Mouse (Mus musculus) neural tube, embryonic 11.5 days (tissue): Measurements from ENCODE around the gene Dnpep. TPM values are rescaled to one million over a fixed set of nuclear protein-coding genes. Genes with fewer than 3 reads are reported as not detected.

Source experiments
- ATAC-seq: fragments of 200-750 bp; cut with Nextera tagmentation; 2 replicates; pipeline ENCODE4 v1.8.0; 2017; ENCODE audit warnings: moderate number of reproducible peaks, mild to moderate bottlenecking, moderate TSS enrichment, moderate library complexity; ENCODE audit not compliant: insufficient read depth, low FRiP score, low TSS enrichment
- DNase-seq: peaks from one replicate; pipeline ENCODE4 v3.0.0-alpha.2; 2015; ENCODE audit warnings: low spot score
- H3K27ac ChIP-seq: fragments of 300-500 bp; sonication (generic); 2 replicates; pipeline ENCODE4 v1.5.1; 2014; ENCODE audit warnings: low read depth, mild to moderate bottlenecking, low read length
- H3K27me3 ChIP-seq: fragments of 300-500 bp; sonication (generic); 2 replicates; pipeline ENCODE4 v1.6.1; 2014; ENCODE audit warnings: mild to moderate bottlenecking, low read length, mixed read lengths; ENCODE audit not compliant: control insufficient read depth, insufficient read depth
- H3K36me3 ChIP-seq: fragments of 300-500 bp; sonication (generic); 2 replicates; pipeline ENCODE4 v1.6.1; 2014; ENCODE audit warnings: mild to moderate bottlenecking, low read length, moderate library complexity, mixed read lengths; ENCODE audit not compliant: control insufficient read depth, insufficient read depth
- H3K4me1 ChIP-seq: fragments of 300-500 bp; sonication (generic); 2 replicates; pipeline ENCODE4 v1.6.1; 2014; ENCODE audit warnings: low read length, mixed read lengths; ENCODE audit not compliant: control insufficient read depth, insufficient read depth
- H3K4me2 ChIP-seq: fragments of 300-500 bp; sonication (generic); 2 replicates; pipeline ENCODE4 v1.6.1; 2014; ENCODE audit warnings: low read depth, mild to moderate bottlenecking, moderate library complexity
- H3K4me3 ChIP-seq: fragments of 300-500 bp; sonication (generic); 2 replicates; pipeline ENCODE4 v1.5.1; 2014; ENCODE audit warnings: low read depth, low read length
- H3K9ac ChIP-seq: fragments of 300-500 bp; sonication (generic); 2 replicates; pipeline ENCODE4 v1.6.1; 2014; ENCODE audit warnings: mild to moderate bottlenecking, low read length
- H3K9me3 ChIP-seq: fragments of 300-500 bp; sonication (generic); 2 replicates; pipeline ENCODE4 v1.6.1; 2016; ENCODE audit warnings: low read length; ENCODE audit not compliant: control insufficient read depth
- WGBS: fragments of 180-500 bp; shearing (Covaris S2); extraction: QIAGEN DNeasy Blood & Tissue Kit; methylation state at CpG from one replicate; pipeline ENCODE4 v1.1.7; 2014; 5-methylcytosine and 5-hydroxymethylcytosine counted together
- polyA plus RNA-seq: library from polyadenylated mRNA; unstranded; fragments of >200 nt; fragmentation: Nextera tagmentation; extraction: Ambion mirVana; gene quantifications from 2 replicates; pipeline ENCODE4 v1.2.1, GENCODE M21; 2014

Gene Dnpep
- polyA plus RNA-seq, result 180 and 182 TPM in 2 replicates

DNA sequence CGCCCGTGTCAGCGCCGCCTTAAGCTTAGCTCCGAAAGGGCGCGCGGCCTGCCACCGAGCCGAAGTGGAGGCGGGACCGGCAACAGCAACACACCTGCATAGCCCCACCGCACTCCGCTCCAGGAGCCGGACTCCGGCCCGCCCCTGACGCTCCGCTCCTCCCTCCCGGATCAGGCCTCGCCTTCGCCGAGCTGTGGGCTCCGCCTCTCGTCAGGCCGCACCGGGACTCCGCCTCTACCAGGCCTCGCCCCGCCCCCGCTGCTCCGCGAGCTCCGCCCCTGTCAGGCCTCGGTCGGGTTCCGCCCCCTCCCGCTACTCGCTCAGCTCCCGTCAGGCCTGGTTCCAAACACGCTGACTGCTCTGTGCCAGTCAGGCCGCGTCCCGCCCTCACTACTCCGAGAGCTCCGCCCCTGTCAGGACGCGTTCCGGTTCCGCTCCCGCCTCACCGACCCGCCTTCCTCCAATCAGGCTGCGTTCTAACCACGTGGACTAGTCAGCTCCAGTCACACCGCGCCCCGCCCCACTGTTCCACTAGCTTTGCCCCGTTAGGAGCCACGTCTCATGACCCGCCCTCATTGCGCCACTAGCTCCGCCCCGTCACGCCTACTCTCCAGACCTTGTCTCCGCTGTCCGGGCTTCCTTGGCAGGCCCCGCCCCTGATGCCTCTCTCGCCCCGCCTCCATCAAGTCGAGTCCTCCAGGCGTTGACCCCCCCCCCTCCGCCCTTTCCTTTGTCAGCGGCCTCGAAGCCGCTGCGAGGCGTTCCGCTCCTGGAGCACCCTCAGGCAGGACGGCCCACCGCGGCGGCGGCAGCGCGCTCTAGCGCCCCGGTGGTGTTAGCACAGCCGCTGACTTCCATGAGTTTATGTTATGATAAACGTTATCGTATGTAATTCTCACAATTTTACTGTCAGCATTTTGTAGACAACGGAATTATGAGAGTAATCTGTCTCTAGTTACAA lies at the start of gene Dnpep:
Gene Dnpep (minus strand): TSS at position 750 of the 961 bp plus-strand sequence.
- H3K9me3 ChIP-seq, result no peaks in the 10 kb centered on the region
- peak within 1 kb of the TSS; percentile 83 for H3K4me2 ChIP-seq
- peaks cover 4% of the 10 kb centered on the region; the same call in 1 of the 2 replicates for H3K36me3 ChIP-seq
- H3K4me1 ChIP-seq, result no peaks in the 10 kb centered on the region
- WGBS, result under 1% methylated on average over 79 of the region's 92 CpGs
- H3K9ac ChIP-seq, result peak within 1 kb of the TSS; percentile 69
- H3K27ac ChIP-seq, result peak within 1 kb of the TSS; percentile 90
- H3K4me3 ChIP-seq, result peak within 1 kb of the TSS; percentile 68
- peak; percentile 99 for ATAC-seq
- no peaks in the 10 kb centered on the region for H3K27me3 ChIP-seq
- DNase-seq, result peak; percentile 100

DNA sequence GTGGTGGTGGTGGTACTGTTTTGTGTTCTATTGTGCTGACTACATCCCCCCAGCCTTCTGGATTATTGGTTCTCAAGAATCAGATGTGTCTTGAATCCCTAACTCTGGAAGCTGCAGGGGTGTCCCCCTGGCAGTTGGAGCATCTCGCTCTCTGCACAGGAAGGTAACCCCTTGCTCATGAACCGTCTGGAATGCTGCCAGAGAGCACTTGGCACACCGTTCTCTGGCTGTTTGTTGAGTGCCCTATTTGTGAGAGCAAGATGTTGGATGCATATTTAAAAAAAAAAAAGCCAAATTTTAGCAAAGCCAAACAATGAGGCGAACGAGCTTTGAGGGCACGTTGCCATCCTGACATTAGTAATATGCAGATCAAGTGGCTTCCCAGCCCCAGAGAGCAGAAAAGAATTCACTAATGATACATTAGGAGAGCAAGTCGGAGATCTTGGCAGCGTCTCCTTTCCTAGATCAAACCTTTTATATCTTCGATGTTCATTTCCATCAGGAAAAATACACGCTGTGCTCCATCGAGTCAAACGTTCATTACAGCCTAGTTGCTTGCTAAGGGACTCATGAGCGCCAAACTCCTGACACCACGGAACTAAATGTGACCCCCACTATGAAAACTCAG lies 47.8 kb upstream of the Dnpep start:
- DNase-seq, result no peak

DNA sequence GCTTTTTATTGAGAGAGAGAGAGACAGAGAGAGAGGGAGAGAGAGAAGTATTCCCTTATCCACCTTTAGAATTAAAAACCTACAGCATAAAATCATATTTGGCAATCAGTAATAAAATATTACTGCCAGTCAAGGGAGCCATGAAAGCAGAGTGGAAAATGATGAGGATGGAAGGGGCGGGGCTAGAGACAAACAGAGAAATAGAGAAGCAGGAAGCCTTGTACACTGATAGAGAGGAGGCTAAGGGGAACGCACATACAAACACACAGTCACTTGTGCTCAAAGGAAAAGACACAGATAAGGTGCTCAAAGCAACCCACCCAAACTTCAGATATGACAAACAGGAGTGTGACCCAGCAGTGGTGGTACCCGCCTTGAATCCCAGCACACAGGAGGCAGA lies 46.1 kb upstream of the Dnpep start:
- Histone ChIP-seq H3K9ac (no peak overlapping the region), H3K4me1 (no peaks in the 10 kb centered on the region), H3K4me3 (no peak overlapping the region), H3K27me3 (peaks cover 27% of the 10 kb centered on the region), H3K27ac (no peak overlapping the region), H3K36me3 (no peaks in the 10 kb centered on the region), H3K9me3 (no peaks in the 10 kb centered on the region), H3K4me2 (no peak overlapping the region)
- ATAC-seq (no peak), DNase-seq (no peak)
- 94% methylated on average over 3 of the region's 3 CpGs for WGBS

More for the DNA sequence above, 47.8 kb upstream of the Dnpep start:
- Histone ChIP-seq H3K4me2 (no peak overlapping the region), H3K36me3 (no peaks in the 10 kb centered on the region), H3K4me1 (no peaks in the 10 kb centered on the region), H3K4me3 (no peak overlapping the region), H3K27ac (no peak overlapping the region), H3K9me3 (no peaks in the 10 kb centered on the region), H3K9ac (no peak overlapping the region), H3K27me3 (peaks cover 13% of the 10 kb centered on the region)
- ATAC-seq, result no peak
- 90% methylated on average over 14 of the region's 14 CpGs for WGBS

DNA sequence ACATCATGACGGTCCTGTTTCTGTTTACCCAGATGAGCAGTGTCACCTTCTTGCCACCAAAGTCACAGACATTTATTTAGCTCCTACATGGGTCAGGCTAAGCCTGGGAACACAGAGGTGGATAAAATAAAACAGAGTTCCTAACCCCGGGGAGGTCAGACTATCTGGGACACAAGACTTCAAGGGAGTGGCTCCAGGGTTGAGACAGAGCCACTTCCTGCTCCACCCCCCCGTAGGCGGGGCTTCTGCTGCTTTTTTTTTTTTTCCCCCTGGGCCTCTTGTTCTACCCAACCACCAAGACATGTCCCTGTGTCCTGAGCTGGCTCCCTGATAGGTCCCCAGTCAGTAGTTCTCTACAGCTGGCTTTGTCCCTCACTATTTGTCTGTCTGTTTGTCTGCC lies 44.0 kb upstream of the Dnpep start:
- no peaks in the 10 kb centered on the region for H3K9me3 ChIP-seq
- peaks cover 31% of the 10 kb centered on the region for H3K27me3 ChIP-seq
- no peaks in the 10 kb centered on the region for H3K36me3 ChIP-seq
- no peak overlapping the region for H3K4me3 ChIP-seq
- ATAC-seq (no peak), DNase-seq (no peak)
- no peaks in the 10 kb centered on the region for H3K4me1 ChIP-seq
- H3K27ac ChIP-seq, result no peak overlapping the region
- WGBS, result 39% methylated on average over 4 of the region's 4 CpGs
- H3K4me2 ChIP-seq, result no peak overlapping the region
- H3K9ac ChIP-seq, result no peak overlapping the region

DNA sequence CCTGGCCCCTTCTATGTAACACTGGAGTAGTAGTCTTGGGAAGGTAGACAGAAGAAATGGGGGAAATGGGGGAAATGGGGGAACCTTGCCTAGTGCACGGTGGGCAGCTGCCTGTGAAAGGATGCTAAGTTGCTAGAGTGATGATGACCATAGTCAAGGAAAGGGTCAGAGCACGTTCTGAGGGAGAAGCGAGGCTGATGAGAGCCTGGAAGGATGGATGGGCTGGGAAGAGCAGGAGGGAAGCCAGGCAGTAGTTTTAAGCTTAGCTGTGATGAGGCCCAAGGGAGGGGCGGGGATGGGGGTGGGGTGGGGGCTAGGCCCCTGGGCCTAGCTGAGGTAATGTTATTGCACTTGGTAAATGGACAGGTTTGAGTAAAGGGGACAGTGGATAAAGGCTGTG lies 43.3 kb upstream of the Dnpep start:
- Histone ChIP-seq H3K9me3 (no peaks in the 10 kb centered on the region), H3K4me2 (0 out of 2 replicates have a peak overlapping the region, but pooled peaks have one; percentile 54), H3K36me3 (no peaks in the 10 kb centered on the region), H3K4me1 (no peaks in the 10 kb centered on the region), H3K4me3 (peak overlapping the region; percentile 25; the same call in 1 of the 2 replicates), H3K27me3 (peaks cover 31% of the 10 kb centered on the region), H3K9ac (no peak overlapping the region), H3K27ac (no peak overlapping the region)
- ATAC-seq (no peak), DNase-seq (no peak)
- 38% methylated on average over 4 of the region's 4 CpGs for WGBS

GRCm38 (mm10) chr1:75360112-75361031 lies 42.6 kb upstream of the Dnpep start, which contains the start of gene Des:
TSS of gene Des (plus strand) at chr1:75360329.
- peak; percentile 52 for DNase-seq
- Histone ChIP-seq H3K27me3 (peaks cover 31% of the 10 kb centered on the region), H3K36me3 (no peaks in the 10 kb centered on the region), H3K4me1 (no peaks in the 10 kb centered on the region), H3K4me2 (peak within 1 kb of the TSS; percentile 54), H3K9me3 (no peaks in the 10 kb centered on the region), H3K9ac (no peak within 1 kb of the TSS), H3K4me3 (peak within 1 kb of the TSS; percentile 25), H3K27ac (no peak within 1 kb of the TSS)
- no peak for ATAC-seq
- WGBS, result 2% methylated on average over 79 of the region's 80 CpGs

GRCm38 (mm10) chr1:75359346-75359745 lies 41.6 kb upstream of the Dnpep start:
- Histone ChIP-seq H3K4me1 (no peaks in the 10 kb centered on the region), H3K9me3 (no peaks in the 10 kb centered on the region), H3K9ac (no peak overlapping the region), H3K27ac (no peak overlapping the region), H3K4me2 (no peak overlapping the region), H3K4me3 (no peak overlapping the region), H3K36me3 (no peaks in the 10 kb centered on the region), H3K27me3 (peaks cover 31% of the 10 kb centered on the region)
- WGBS, result 76% methylated on average over 13 of the region's 13 CpGs
- ATAC-seq, result no peak
- DNase-seq, result no peak

DNA sequence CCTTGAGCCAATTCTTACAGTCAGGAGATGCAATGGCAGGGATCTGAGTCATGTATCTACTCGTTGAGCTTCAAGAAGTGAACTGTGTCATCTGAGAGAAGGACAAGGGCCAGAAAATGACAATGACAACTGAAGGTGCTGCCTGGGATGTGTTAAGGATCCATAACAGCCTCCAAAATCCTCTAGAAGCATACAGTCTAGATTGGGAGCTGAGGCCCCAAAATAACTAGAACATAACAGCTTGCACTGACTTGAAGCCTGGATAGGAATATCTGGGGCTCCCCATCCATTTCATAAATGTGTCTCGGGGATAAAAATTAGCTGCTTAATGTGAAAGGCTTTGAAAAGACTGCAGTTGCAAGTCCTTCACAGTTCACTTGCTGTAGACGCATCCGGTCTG lies 40.2 kb upstream of the Dnpep start:
- ATAC-seq (no peak), DNase-seq (no peak)
- no peaks in the 10 kb centered on the region for H3K9me3 ChIP-seq
- no peaks in the 10 kb centered on the region for H3K36me3 ChIP-seq
- no peak overlapping the region for H3K27ac ChIP-seq
- no peak overlapping the region for H3K4me2 ChIP-seq
- peaks cover 31% of the 10 kb centered on the region for H3K27me3 ChIP-seq
- no peak overlapping the region for H3K4me3 ChIP-seq
- no peaks in the 10 kb centered on the region for H3K4me1 ChIP-seq
- WGBS, result 83% methylated on average over 4 of the region's 4 CpGs
- H3K9ac ChIP-seq, result no peak overlapping the region
